Mouse (Mus musculus) cerebellum, adult 9-11 months (tissue): Measurements from ENCODE around the gene Sarm1.
A peak's percentile ranks its signal among the peaks of the same experiment; 100 is the strongest.

Experiments used
- DNase-seq: peaks from one replicate; pipeline ENCODE4 v3.0.0; 2022

Gene Sarm1

DNA sequence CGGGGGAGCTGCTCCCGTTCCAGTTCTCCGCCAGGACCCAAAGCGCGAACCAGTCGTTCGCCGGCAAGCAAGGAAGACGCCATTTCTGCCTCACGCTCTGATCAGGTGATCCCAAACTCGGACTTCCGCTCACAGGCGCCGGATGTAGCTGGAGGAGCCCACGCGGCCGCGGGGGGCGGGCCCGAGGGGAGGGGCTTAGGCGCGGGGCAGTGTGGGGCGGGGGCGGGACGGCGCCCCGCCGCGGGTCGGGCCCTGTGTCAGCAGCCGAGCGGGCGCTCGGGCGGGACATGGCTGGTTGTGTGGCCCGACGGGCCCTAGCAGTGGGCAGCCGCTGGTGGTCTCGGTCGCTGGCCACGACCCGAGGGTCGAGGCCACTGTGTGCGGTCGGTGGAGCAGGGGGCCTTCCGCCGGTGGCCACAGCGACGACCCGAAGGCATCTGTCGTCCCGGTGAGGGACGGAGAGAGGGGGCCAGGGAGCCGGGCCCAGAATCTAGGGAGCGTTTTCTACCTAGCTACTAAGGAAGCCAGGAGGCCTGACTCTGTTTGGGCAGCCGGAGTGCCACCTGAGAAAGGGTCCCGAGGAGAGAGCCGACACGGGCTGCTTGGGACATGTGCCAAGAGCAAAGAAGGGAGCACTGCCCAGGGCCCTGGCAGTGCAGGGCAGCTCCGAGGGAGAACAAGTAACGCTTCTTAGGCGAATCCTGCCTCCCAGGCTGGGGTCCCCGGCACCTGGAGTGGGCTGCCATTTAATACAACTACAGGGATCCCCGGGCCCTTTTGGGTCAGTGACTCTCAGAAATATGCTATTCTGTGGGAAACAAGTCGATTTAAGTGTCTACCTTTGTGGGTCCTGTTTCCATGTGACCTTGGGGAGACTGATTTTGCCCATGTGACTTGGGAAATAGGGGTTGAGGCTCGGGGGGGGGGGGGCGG, 14.7 kb upstream of the Sarm1 start, which contains the start of the genes Tmem199 and Poldip2:
Gene Tmem199, minus strand, starts transcription at position 148 of the 933 bp plus-strand sequence.
Gene Poldip2, plus strand, starts transcription at position 169 of the 933 bp plus-strand sequence.
- DNase-seq, result peak; percentile 90

DNA sequence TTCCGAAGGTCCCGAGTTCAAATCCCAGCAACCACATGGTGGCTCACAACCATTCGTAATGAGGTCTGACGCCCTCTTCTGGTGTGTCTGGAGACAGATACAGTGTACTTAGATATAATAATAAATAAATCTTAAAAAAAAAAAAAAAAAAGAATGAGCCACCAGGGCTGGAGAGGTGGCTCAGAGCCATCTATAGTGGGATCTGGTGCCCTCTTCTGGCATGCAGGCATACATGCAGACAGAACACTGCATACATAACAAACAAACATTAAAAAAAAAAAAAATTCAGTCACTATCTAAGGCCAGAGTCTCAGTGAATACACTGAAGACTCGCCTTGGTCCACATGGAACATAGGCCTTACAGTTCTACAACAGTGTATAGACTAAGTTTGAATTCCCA, 11.6 kb upstream of the Sarm1 start:
- DNase-seq, result no peak

DNA sequence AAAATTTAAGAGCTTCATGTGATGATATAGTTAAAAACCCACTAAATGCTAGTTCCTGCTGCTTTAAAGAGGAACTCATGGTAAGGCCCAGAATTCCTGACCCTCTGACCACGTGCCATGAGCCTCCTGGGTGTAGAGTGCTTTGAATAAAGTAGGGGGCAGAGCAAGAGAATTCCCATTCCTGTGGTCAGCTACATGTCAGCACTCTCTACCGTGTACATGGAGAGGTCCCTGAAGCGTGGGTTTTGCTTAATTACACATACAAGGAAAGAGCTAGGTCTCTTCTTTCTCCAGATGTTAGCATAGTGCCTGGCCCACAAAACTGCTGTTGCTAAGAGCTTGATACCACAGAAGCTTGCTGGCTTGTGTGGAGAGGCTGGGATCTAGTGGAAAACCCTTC, 7.9 kb upstream of the Sarm1 start:
- no peak for DNase-seq

DNA sequence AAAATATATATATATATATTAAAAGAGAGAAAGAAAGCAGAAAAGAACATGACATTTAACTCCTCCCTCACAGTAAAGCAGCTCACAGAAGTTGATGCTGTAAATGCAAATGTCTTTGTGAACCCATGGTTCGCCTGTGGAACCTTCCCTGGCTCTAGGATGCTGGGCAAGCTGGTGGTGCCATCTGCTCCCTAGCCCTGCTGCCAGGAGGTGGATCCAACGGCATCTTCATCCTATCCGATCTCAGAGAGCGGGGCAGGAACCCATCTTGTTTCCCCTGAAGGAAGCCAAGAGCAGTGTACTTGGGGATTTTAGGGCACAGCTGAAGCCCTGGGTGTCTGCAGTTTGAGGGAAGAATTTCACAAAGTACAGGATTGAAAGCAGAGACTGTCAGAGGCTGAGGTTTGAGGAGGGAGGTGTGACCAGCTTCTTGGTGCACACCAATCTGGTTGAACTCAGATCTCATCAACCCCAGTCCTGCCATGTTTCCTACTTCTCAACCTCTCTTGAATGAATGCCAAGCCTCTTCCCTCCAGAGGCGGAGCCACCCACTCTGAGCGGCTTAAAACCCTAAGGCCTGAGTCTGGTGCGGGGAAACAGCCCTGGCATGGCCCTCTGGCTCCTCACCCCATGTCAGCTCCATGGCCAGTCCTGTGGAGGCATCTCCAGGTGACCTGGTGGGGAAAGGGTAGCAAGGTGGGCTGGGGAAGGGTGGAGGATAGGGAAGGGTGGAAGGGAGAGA, 5.5 kb upstream of the Sarm1 start, which contains the start of gene Sebox:
Gene Sebox, plus strand, starts transcription at position 539 of the 742 bp plus-strand sequence.
- peak; percentile 94 for DNase-seq

DNA sequence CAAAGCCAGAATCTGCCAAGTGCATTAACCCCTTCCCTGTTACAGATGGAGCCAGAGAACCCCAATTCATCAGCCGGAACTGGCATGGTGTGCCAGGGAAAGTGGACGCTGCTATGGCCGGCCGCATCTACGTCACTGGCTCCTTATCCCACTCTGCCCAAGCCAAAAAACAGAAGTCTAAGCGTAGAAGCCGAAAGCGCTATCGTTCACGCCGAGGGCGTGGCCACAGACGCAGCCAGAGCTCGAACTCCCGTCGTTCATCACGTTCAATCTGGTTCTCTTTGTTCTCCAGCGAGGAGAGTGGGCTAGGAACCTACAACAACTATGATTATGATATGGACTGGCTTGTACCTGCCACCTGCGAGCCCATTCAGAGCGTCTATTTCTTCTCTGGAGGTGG, 4.0 kb upstream of the Sarm1 start:
- DNase-seq, result peak; percentile 55

DNA sequence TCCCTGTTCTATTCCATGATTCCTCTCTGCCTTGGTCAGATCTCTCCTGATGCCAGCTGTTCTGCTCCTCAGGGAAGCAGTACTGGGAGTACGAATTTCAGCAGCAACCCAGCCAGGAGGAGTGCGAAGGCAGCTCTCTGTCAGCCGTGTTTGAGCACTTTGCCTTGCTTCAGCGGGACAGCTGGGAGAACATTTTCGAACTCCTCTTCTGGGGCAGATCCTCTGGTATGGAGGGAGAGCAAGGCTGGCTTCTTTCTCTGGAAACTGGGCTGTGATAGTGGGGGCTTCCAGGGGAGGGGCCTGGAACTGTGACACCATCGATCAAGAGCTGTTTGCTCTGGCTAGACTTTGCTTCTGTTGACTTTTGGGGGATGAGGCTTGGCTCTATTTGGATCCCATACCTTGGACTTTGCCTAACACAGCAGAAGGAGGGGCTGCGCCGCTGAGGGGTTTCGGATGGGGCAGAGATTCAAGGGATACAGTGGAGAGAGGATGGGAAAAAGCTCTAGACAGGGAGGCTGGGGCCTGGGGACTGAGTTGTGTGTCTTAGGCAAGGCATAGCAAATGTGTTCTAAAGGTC, 3.2 kb upstream of the Sarm1 start:
- peak; percentile 42 for DNase-seq

DNA sequence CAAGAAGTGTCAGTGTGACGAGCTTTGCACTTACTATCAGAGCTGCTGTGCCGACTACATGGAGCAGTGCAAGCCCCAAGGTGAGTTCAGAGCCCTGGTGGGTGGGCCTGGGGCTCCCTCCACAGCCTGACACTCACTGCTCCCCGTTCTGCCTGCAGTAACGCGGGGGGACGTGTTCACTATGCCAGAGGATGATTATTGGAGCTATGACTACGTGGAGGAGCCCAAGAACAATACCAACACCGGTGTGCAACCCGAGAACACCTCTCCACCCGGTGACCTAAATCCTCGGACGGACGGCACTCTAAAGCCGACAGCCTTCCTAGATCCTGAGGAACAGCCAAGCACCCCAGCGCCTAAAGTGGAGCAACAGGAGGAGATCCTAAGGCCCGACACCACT, 2.0 kb upstream of the Sarm1 start:
- peak; percentile 53 for DNase-seq

DNA sequence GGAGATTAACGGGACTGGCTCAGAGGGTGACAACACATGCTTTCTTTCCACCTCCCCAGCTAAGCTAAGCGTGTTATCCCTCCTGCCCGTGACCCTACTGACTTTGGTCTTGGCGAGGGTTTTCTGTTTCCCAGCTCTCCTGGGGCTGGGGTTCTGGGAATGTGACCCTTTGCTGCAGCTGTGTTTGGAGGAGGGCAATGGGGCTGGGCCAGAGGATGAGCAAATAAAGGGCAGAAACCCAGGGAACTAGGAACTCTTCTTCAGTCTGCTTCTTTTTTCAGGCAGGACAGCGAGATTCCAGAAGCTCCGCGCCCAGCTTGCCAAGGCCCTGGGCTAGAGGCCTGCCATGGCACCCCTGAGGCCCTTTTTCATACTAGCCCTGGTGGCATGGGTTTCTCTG, 1.4 kb upstream of the Sarm1 start, which contains the start of gene Vtn:
Gene Vtn, plus strand, starts transcription at position 88 of the 400 bp plus-strand sequence.
- peak; percentile 60 for DNase-seq

DNA sequence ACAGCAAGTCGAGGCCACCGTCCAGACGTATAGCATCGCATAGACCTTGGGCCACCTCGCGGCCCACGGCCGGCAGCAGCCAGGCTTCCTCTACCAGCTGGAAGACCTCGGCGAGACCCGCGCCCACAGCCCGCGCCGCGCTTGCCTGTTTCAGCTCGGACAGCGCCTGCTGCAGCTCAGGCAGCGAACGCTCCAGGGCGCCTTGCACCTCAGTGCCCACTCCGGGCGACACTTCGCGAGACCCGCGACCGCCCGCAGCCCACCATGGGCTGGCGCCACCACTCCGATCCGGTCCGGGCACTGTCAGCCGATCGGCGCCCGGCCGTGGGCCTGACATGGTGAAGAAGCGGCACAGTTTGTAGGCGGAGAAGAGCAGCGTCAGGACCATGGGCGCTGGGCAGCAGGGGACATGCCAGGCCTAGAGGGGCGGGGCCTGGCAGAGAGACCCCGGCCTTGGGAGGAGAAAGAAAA, 448 bp downstream of the Sarm1 start:
- peak; percentile 79 for DNase-seq

DNA sequence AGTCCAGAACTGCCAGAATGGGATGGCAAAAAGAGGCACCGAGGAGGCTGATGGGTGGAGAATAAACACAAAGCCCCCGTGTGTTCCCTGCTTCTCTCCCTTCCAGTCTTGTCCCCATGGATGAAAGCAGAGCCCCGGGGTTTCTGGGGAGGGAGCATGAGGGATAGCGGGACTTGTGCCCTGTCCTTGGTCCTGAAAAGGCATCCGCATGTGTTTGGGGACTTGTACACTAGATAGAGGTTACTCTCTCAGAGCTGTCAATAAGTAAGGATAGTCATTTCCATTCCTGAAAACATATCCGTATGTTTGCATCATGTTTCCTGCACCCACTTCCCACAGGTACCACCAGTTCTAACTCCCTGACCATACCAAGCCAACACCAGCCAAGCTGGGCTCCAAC, 1.6 kb downstream of the Sarm1 start:
- no peak for DNase-seq

DNA sequence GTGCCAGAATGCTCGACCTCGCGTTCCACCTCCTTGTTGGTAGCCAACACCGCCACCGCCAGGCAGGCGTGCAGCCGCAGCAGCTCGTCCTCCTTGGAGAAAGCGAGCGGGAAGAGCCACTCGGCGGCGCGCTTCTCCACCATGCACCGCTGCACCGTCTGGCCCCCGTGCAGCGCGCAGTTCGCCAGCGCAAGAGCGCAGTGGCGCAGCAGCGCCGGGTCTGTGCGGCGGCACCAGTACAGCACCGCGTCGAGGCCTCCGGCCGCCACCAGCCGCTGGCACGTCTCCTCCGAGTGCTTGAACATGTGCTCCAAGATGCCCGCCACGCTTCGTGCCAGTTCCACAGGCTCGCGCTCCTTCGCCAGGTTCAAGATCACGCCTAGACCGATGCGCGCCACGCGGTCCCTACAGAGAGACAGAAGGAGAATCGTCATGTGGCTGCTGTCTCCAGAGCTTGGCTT, 6.7 kb downstream of the Sarm1 start:
- DNase-seq, result peak; percentile 78

DNA sequence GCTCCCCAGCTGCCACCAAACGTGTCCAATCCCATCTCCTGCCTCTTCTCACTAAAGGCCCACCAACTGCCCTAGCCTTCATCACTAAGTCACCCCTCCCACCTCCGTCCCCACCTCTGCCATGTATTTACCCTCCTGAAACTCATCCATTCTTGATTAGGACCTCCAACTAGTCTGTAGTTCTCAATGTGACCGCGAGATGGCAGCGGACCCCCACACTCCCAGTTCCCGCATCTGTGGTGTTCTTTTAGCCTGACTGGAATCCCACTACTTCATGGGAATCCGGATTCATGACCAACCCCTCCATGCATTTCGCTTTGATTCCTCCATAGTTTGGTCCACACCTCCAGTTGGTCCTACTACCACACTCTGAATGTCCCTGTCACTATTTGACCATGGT, 9.4 kb downstream of the Sarm1 start:
- DNase-seq, result peak; percentile 81

DNA sequence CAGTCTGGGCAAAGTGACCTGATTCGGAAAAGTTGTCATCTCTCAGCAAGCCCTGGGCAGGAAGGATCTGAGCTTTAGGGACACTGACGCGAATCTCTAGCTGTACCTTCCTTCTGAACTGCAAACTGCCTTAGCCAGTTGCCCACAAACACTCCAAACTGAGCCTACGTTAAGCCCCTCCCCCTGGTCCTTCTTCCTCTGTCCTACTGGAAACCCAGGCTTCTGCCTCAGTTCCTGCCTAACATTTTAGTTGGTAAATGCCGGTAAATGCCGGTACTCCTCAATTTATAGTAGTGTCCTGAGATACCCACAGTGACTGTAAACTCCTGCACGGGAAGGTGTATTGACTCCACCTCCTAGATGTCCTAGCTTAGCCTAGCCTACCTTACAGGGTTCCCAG, 13.9 kb downstream of the Sarm1 start:
- DNase-seq, result peak; percentile 4

DNA sequence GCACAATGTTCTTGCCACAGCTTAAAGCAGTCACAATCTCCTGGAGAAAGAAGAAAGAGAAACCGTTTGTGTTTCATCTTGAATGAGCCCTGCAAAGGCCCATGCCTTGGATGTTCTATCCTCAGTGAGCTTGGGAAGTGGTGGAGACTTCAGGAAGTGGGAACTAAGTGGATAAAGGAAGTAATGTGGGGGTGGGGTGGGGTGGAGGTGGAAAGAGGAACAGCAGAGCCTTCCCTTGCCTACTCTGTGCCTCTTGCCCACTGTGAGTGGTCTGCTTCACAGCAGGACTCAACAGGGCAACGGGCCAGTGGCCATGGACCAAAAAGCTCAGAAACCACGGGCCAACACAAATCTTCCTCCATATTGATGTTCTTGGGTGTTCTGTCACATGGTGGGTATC, 22.3 kb downstream of the Sarm1 start:
- no peak for DNase-seq

DNA sequence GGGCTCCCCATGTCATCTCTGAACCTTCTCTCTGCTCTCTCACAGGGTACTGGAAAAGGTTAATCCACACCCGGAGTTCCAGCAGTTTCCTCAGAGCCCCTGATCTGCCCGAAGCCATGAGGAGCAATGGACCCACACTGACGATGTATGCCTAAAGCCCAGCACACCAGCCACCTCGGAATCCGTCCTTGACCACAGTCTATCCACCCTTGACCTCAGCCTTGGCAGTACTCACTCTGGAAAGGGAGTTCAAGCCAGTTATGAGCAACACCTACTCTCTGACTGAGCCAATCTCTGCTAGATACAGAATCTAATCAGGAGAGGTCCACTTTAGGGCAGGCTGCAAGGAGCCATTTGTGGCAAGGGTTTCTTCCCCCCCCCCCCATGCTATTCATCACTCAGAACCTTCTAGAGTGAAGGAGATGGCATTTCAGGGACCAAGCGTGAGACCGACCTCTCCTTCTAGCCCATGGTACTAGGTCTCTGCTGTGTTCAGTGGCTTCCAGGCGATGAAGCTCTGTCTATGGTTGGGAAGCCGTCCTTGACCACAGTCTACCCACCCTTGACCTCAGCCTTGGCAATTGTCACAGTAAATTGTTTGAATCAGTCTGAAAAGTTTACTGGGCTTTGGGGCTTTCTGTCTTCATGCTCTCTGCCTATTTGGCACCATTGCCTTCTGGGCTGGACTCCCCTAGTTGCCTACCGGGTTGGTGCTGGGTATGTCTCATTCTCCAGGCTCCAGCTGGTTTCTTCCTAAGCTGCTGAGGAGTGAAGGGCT, 26.0 kb downstream of the Sarm1 start:
- no peak for DNase-seq

DNA sequence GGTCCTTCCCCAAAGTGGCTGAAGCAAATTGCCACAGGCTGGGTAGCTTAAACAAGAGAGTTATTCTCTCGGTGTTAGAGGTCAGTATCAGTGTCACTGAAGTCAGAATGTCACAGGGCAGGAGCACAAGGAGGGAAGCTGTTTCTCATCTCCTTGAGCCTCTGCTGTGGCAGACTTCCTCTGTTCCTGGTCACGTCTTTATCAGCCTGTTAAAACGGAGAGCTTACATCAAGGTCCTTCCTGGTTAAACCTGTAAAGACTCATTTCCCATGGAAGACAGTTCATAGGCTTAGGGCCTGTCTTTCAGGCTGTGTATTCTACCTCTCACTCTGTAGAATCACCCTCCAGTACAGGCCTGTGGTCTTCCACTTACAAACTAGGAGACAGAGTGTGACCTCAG, 29.6 kb downstream of the Sarm1 start:
- DNase-seq, result no peak

DNA sequence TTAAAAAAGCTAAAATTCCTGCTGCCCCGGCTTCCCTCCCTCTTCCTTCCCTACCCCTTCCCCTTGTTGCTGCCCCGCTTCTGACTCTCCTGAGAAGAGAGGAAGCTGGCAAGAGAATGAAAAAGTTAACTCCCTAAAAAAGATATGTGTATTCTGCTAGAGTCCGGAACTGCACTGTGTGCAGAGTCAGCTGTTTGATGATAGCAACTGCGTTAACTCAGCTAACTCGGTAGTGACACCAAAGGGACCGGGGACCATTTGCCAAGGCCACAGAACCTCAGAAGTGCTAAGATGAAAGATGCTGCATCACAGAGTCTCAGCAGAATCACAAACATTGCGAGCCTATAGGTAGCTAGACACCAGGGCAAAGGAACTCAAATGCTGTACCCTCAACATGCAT, 30.0 kb downstream of the Sarm1 start:
- no peak for DNase-seq

DNA sequence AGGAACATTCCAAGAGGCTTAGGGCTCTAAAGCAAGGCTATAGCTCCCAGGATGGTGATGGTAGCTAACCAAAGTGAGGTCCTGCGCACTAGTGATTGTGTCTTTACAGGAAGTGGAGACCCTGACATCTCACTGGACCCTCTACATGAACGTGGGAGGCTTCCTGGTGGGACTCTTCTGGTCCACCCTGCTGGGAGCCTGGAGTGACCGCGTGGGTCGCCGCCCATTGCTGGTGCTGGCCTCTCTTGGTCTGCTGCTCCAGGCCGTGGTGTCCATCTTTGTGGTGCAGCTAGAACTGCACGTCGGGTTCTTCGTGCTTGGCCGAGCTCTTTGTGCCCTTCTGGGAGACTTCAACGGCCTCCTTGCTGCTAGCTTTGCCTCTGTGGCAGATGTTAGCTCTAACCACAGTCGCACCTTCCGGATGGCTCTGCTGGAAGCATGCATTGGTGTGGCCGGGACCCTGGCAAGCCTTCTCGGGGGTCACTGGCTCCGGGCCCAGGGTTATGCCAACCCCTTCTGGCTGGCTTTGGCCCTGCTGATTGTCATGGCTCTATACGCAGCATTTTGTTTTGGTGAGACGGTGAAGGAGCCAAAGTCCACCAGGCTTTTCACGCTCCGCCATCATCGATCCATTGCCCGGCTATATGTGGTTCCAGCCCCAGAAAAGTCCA, 31.2 kb downstream of the Sarm1 start:
- DNase-seq, result no peak

DNA sequence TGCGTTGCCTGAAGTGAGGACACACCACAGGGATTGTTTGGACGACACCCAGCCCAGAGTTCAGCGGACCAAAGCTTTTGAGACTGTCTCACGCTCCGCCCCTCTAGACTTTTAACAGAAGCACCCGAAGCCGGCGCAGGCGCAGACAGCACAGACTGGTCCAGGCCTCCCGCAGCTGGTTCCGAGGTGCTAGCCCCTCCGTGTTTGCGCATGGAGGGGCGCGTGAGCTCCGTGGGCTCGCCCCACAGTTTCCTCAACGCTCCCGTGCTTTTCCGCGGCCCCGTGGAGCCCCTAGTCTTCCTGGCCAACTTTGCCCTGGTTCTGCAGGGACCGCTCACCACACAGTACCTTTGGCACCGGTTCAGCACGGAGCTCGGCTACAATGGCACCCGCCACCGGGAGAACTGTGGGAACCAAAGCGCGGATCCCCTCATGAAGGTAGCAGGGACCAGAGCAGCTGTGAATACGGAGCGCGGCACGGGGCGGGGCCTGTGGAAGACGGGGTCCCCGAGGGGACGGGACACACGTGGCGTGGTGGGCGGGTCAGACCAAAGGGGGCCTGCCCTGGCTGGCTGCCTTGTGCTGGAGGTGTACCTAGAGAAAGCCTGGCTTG, 31.9 kb downstream of the Sarm1 start, which contains the start of gene Slc46a1:
Gene Slc46a1, plus strand, starts transcription at position 130 of the 613 bp plus-strand sequence.
- DNase-seq, result peak; percentile 65

DNA sequence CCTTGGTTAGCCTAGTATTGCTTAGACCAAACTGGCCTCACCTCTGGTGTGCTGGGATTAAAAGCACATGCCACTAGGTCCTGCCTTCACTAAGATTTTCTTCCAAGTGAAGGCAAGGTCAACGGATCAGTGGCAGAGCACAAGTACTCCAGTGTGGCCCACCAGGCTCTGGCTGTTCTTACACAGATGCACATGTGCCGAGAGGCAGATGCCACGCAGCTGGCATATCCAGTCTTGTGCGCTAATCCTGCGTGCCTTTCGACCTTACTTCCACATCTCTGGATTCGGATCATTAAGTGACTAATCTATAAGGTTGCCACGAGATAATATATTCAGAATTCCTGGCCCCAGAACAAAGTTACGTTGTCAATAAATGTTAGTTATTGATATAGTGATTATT, 32.4 kb downstream of the Sarm1 start:
- DNase-seq, result no peak
